Mouse (Mus musculus) heart, embryonic 10.5 days (tissue): Measurements from ENCODE around the gene Stk24. TPM values are rescaled to one million over a fixed set of nuclear protein-coding genes. Genes with fewer than 3 reads are reported as not detected.

ENCODE experiments used
- DNase-seq: peaks from one replicate; pipeline ENCODE4 v3.0.0-alpha.2; 2017; ENCODE audit warnings: low spot score
- H3K27ac ChIP-seq: fragments of 300-500 bp; sonication (generic); 2 replicates; pipeline ENCODE4 v1.5.1; 2016; ENCODE audit warnings: mild to moderate bottlenecking
- H3K27me3 ChIP-seq: fragments of 300-500 bp; sonication (generic); 2 replicates; pipeline ENCODE4 v1.6.1; 2016; ENCODE audit warnings: mild to moderate bottlenecking; ENCODE audit not compliant: poor library complexity, insufficient read depth, severe bottlenecking
- H3K36me3 ChIP-seq: fragments of 300-500 bp; sonication (generic); 2 replicates; pipeline ENCODE4 v1.6.1; 2016; ENCODE audit warnings: mild to moderate bottlenecking, moderate library complexity
- H3K4me1 ChIP-seq: fragments of 300-500 bp; sonication (generic); 2 replicates; pipeline ENCODE4 v1.6.1; 2016; ENCODE audit warnings: mild to moderate bottlenecking
- H3K4me3 ChIP-seq: fragments of 300-500 bp; sonication (generic); 2 replicates; pipeline ENCODE4 v1.5.1; 2016; ENCODE audit warnings: mild to moderate bottlenecking, moderate library complexity
- H3K9me3 ChIP-seq: fragments of 300-500 bp; sonication (generic); 2 replicates; pipeline ENCODE4 v1.6.1; 2016; ENCODE audit warnings: mild to moderate bottlenecking, moderate library complexity
- WGBS: fragments of 180-500 bp; shearing (Covaris S2); methylation state at CpG from one replicate; pipeline ENCODE4 v1.1.7; 2016; 5-methylcytosine and 5-hydroxymethylcytosine counted together
- polyA plus RNA-seq: library from polyadenylated mRNA; unstranded; fragments of >200 nt; fragmentation: Nextera tagmentation; extraction: Ambion mirVana; gene quantifications from 2 replicates; pipeline ENCODE4 v1.2.1, GENCODE M21; 2016

Gene Stk24
- polyA plus RNA-seq, 1 experiment from 2014 or later = 39.8 TPM

- no peaks in the 10 kb centered on the region for H3K27me3 ChIP-seq
- 83% methylated on average over 18 of the region's 18 CpGs for WGBS
- H3K4me1 ChIP-seq = peaks cover 61% of the 10 kb centered on the region
- H3K9me3 ChIP-seq = no peaks in the 10 kb centered on the region
- H3K36me3 ChIP-seq = peaks cover 32% of the 10 kb centered on the region
- H3K4me3 ChIP-seq = no peak overlapping the region
- DNase-seq = no peak
- H3K27ac ChIP-seq = no peak overlapping the region
These were observed 40.8 kb downstream of the Stk24 start for GRCm38 (mm10) chr14:121338819-121339573.

- no peak for DNase-seq
- H3K4me3 ChIP-seq = no peak overlapping the region
- no peaks in the 10 kb centered on the region for H3K27me3 ChIP-seq
- no peaks in the 10 kb centered on the region for H3K9me3 ChIP-seq
- peaks cover 56% of the 10 kb centered on the region for H3K4me1 ChIP-seq
- WGBS = 83% methylated on average over 3 of the region's 3 CpGs
- H3K27ac ChIP-seq = no peak overlapping the region
- H3K36me3 ChIP-seq = peaks cover 9% of the 10 kb centered on the region
These were observed 49.8 kb downstream of the Stk24 start for GRCm38 (mm10) chr14:121330090-121330408.

GRCm38 (mm10) chr14:121329401-121330089 lies 50.3 kb downstream of the Stk24 start:
- no peak for DNase-seq
- Histone ChIP-seq H3K9me3 (no peaks in the 10 kb centered on the region), H3K27me3 (no peaks in the 10 kb centered on the region), H3K27ac (no peak overlapping the region), H3K4me3 (no peak overlapping the region), H3K4me1 (peaks cover 61% of the 10 kb centered on the region), H3K36me3 (peaks cover 4% of the 10 kb centered on the region; the same call in 1 of the 2 replicates)
- 75% methylated on average over 5 of the region's 5 CpGs for WGBS

GRCm38 (mm10) chr14:121328878-121329277 lies 50.9 kb downstream of the Stk24 start:
- Histone ChIP-seq H3K36me3 (0 out of 2 replicates have a peak, but pooled peaks cover 2% of the 10 kb centered on the region), H3K27ac (no peak overlapping the region), H3K9me3 (no peaks in the 10 kb centered on the region), H3K27me3 (no peaks in the 10 kb centered on the region), H3K4me3 (no peak overlapping the region), H3K4me1 (peaks cover 67% of the 10 kb centered on the region)
- DNase-seq = no peak
- 80% methylated on average over 5 of the region's 5 CpGs for WGBS

- Histone ChIP-seq H3K9me3 (no peaks in the 10 kb centered on the region), H3K27me3 (no peaks in the 10 kb centered on the region), H3K4me1 (peaks cover 87% of the 10 kb centered on the region), H3K27ac (no peak overlapping the region), H3K36me3 (no peaks in the 10 kb centered on the region), H3K4me3 (no peak overlapping the region)
- DNase-seq = no peak
- WGBS = 92% methylated on average over 2 of the region's 2 CpGs
These were observed 53.4 kb downstream of the Stk24 start for GRCm38 (mm10) chr14:121326432-121326831.

- Histone ChIP-seq H3K36me3 (no peaks in the 10 kb centered on the region), H3K4me1 (peaks cover 77% of the 10 kb centered on the region), H3K9me3 (no peaks in the 10 kb centered on the region), H3K27me3 (no peaks in the 10 kb centered on the region), H3K27ac (no peak overlapping the region), H3K4me3 (no peak overlapping the region)
- 85% methylated on average over 17 of the region's 17 CpGs for WGBS
- no peak for DNase-seq
These were observed 55.1 kb downstream of the Stk24 start for GRCm38 (mm10) chr14:121324521-121325330.

- H3K36me3 ChIP-seq = no peaks in the 10 kb centered on the region
- H3K4me1 ChIP-seq = peaks cover 70% of the 10 kb centered on the region
- H3K9me3 ChIP-seq = no peaks in the 10 kb centered on the region
- no peak for DNase-seq
- peak overlapping the region; percentile 53; the same call in 1 of the 2 replicates for H3K27ac ChIP-seq
- H3K4me3 ChIP-seq = no peak overlapping the region
- H3K27me3 ChIP-seq = no peaks in the 10 kb centered on the region
- WGBS = 65% methylated on average over 7 of the region's 7 CpGs
These were observed 57.2 kb downstream of the Stk24 start for GRCm38 (mm10) chr14:121322641-121323040.

- WGBS = 62% methylated on average over 5 of the region's 5 CpGs
These were observed 57.7 kb downstream of the Stk24 start for GRCm38 (mm10) chr14:121322150-121322549.

GRCm38 (mm10) chr14:121318382-121318781 lies 61.4 kb downstream of the Stk24 start:
- no peaks in the 10 kb centered on the region for H3K9me3 ChIP-seq
- no peaks in the 10 kb centered on the region for H3K27me3 ChIP-seq
- H3K4me1 ChIP-seq = peaks cover 70% of the 10 kb centered on the region
- H3K4me3 ChIP-seq = no peak overlapping the region
- no peaks in the 10 kb centered on the region for H3K36me3 ChIP-seq
- WGBS = 58% methylated on average over 5 of the region's 5 CpGs
- no peak overlapping the region for H3K27ac ChIP-seq
- DNase-seq = no peak

More at GRCm38 (mm10) chr14:121322150-121322549, 57.7 kb downstream of the Stk24 start:
- H3K27ac ChIP-seq = peak overlapping the region; percentile 53; the same call in 1 of the 2 replicates
- H3K4me3 ChIP-seq = no peak overlapping the region
- no peaks in the 10 kb centered on the region for H3K27me3 ChIP-seq
- H3K9me3 ChIP-seq = no peaks in the 10 kb centered on the region
- no peaks in the 10 kb centered on the region for H3K36me3 ChIP-seq
- no peak for DNase-seq
- peaks cover 68% of the 10 kb centered on the region for H3K4me1 ChIP-seq

- H3K27me3 ChIP-seq = no peaks in the 10 kb centered on the region
- WGBS = 80% methylated on average over 3 of the region's 3 CpGs
- no peak for DNase-seq
- no peaks in the 10 kb centered on the region for H3K9me3 ChIP-seq
- H3K27ac ChIP-seq = peak overlapping the region; percentile 59; the same call in 1 of the 2 replicates
- peaks cover 70% of the 10 kb centered on the region for H3K4me1 ChIP-seq
- no peak overlapping the region for H3K4me3 ChIP-seq
- H3K36me3 ChIP-seq = no peaks in the 10 kb centered on the region
These were observed 62.5 kb downstream of the Stk24 start for GRCm38 (mm10) chr14:121317312-121317671.

GRCm38 (mm10) chr14:121316631-121317311 lies 63.0 kb downstream of the Stk24 start:
- 56% methylated on average over 13 of the region's 13 CpGs for WGBS
- H3K36me3 ChIP-seq = no peaks in the 10 kb centered on the region
- H3K9me3 ChIP-seq = no peaks in the 10 kb centered on the region
- DNase-seq = no peak
- peak overlapping the region; percentile 59; the same call in 1 of the 2 replicates for H3K27ac ChIP-seq
- no peaks in the 10 kb centered on the region for H3K27me3 ChIP-seq
- H3K4me1 ChIP-seq = peaks cover 70% of the 10 kb centered on the region
- no peak overlapping the region for H3K4me3 ChIP-seq

GRCm38 (mm10) chr14:121316136-121316535 lies 63.7 kb downstream of the Stk24 start:
- Histone ChIP-seq H3K4me3 (no peak overlapping the region), H3K27me3 (no peaks in the 10 kb centered on the region), H3K36me3 (no peaks in the 10 kb centered on the region), H3K27ac (peak overlapping the region; percentile 52; the same call in 1 of the 2 replicates), H3K4me1 (peaks cover 73% of the 10 kb centered on the region), H3K9me3 (no peaks in the 10 kb centered on the region)
- DNase-seq = no peak
- WGBS = 77% methylated on average over 5 of the region's 5 CpGs
